Mouse (Mus musculus): ENCODE data around the gene 4930453N24Rik. TPM values are rescaled to one million over a fixed set of nuclear protein-coding genes. Genes with fewer than 3 reads are reported as not detected.

Gene 4930453N24Rik
- polyA plus RNA-seq, 1 experiment = 13.8 TPM

- H3K27ac ChIP-seq (ENCODE audit: insufficient read depth, low read length) = no peak overlapping the region
- TF ChIP-seq POLR2A (IDR thresholded peaks at IDR 0.05; ENCODE audit: extremely low read depth, insufficient read depth, low read length) (no peak), CTCF (IDR thresholded peaks at IDR 0.05; ENCODE audit: extremely low read depth, insufficient read depth, low read length) (no peak)
- no peak overlapping the region for H3K4me3 ChIP-seq (ENCODE audit: insufficient read depth, low read length)
- H3K4me1 ChIP-seq (ENCODE audit: control insufficient read depth, insufficient read depth, low read length) = no peaks in the 10 kb centered on the region; the same call in 1 of the 2 replicates
Observed at GRCm38 (mm10) chr16:64766696-64767300, 4.2 kb downstream of the 4930453N24Rik start.

GRCm38 (mm10) chr16:64759245-64759626, 11.7 kb downstream of the 4930453N24Rik start:
- TF ChIP-seq POLR2A (IDR thresholded peaks at IDR 0.05; ENCODE audit: extremely low read depth, insufficient read depth, low read length) (no peak), CTCF (IDR thresholded peaks at IDR 0.05; ENCODE audit: extremely low read depth, insufficient read depth, low read length) (no peak)
- Histone ChIP-seq H3K27ac (ENCODE audit: insufficient read depth, low read length) (no peak overlapping the region), H3K4me1 (ENCODE audit: control insufficient read depth, insufficient read depth, low read length) (no peaks in the 10 kb centered on the region), H3K4me3 (ENCODE audit: insufficient read depth, low read length) (no peak overlapping the region)

- TF ChIP-seq POLR2A (IDR thresholded peaks at IDR 0.05; ENCODE audit: extremely low read depth, insufficient read depth, low read length) = no peak
- no peak for TF ChIP-seq CTCF (IDR thresholded peaks at IDR 0.05; ENCODE audit: extremely low read depth, insufficient read depth, low read length)
- Histone ChIP-seq H3K4me1 (ENCODE audit: control insufficient read depth, insufficient read depth, low read length) (no peaks in the 10 kb centered on the region), H3K27ac (ENCODE audit: insufficient read depth, low read length) (no peak overlapping the region), H3K4me3 (ENCODE audit: insufficient read depth, low read length) (no peak overlapping the region)
Observed at GRCm38 (mm10) chr16:64758561-64759244, 12.3 kb downstream of the 4930453N24Rik start.

GRCm38 (mm10) chr16:64757666-64758400, 13.1 kb downstream of the 4930453N24Rik start:
- Histone ChIP-seq H3K4me1 (ENCODE audit: control insufficient read depth, insufficient read depth, low read length) (no peaks in the 10 kb centered on the region), H3K27ac (ENCODE audit: insufficient read depth, low read length) (no peak overlapping the region), H3K4me3 (ENCODE audit: insufficient read depth, low read length) (no peak overlapping the region)
- no peak for TF ChIP-seq POLR2A (IDR thresholded peaks at IDR 0.05; ENCODE audit: extremely low read depth, insufficient read depth, low read length)
- TF ChIP-seq CTCF (IDR thresholded peaks at IDR 0.05; ENCODE audit: extremely low read depth, insufficient read depth, low read length) = no peak

GRCm38 (mm10) chr16:64756321-64756720, 14.6 kb downstream of the 4930453N24Rik start:
- H3K27ac ChIP-seq (ENCODE audit: insufficient read depth, low read length) = no peak overlapping the region
- H3K4me1 ChIP-seq (ENCODE audit: control insufficient read depth, insufficient read depth, low read length) = no peaks in the 10 kb centered on the region
- no peak overlapping the region for H3K4me3 ChIP-seq (ENCODE audit: insufficient read depth, low read length)
- TF ChIP-seq CTCF (IDR thresholded peaks at IDR 0.05; ENCODE audit: extremely low read depth, insufficient read depth, low read length) (no peak), POLR2A (IDR thresholded peaks at IDR 0.05; ENCODE audit: extremely low read depth, insufficient read depth, low read length) (no peak)

GRCm38 (mm10) chr16:64754743-64755139, 16.2 kb downstream of the 4930453N24Rik start:
- H3K4me1 ChIP-seq (ENCODE audit: control insufficient read depth, insufficient read depth, low read length) = no peaks in the 10 kb centered on the region
- TF ChIP-seq CTCF (IDR thresholded peaks at IDR 0.05; ENCODE audit: extremely low read depth, insufficient read depth, low read length) = peak; percentile 47
- TF ChIP-seq POLR2A (IDR thresholded peaks at IDR 0.05; ENCODE audit: extremely low read depth, insufficient read depth, low read length) = no peak
- H3K4me3 ChIP-seq (ENCODE audit: insufficient read depth, low read length) = no peak overlapping the region
- no peak overlapping the region for H3K27ac ChIP-seq (ENCODE audit: insufficient read depth, low read length)

GRCm38 (mm10) chr16:64753990-64754742, 16.8 kb downstream of the 4930453N24Rik start:
- no peak overlapping the region for H3K4me3 ChIP-seq (ENCODE audit: insufficient read depth, low read length)
- no peaks in the 10 kb centered on the region for H3K4me1 ChIP-seq (ENCODE audit: control insufficient read depth, insufficient read depth, low read length)
- TF ChIP-seq CTCF (IDR thresholded peaks at IDR 0.05; ENCODE audit: extremely low read depth, insufficient read depth, low read length) (no peak), POLR2A (IDR thresholded peaks at IDR 0.05; ENCODE audit: extremely low read depth, insufficient read depth, low read length) (no peak)
- H3K27ac ChIP-seq (ENCODE audit: insufficient read depth, low read length) = no peak overlapping the region

GRCm38 (mm10) chr16:64748237-64748636, 22.7 kb downstream of the 4930453N24Rik start:
- no peak for TF ChIP-seq POLR2A (IDR thresholded peaks at IDR 0.05; ENCODE audit: extremely low read depth, insufficient read depth, low read length)
- peak; percentile 96 for TF ChIP-seq CTCF (IDR thresholded peaks at IDR 0.05; ENCODE audit: extremely low read depth, insufficient read depth, low read length)

GRCm38 (mm10) chr16:64745089-64745488, 25.9 kb downstream of the 4930453N24Rik start:
- TF ChIP-seq POLR2A (IDR thresholded peaks at IDR 0.05; ENCODE audit: extremely low read depth, insufficient read depth, low read length) (no peak), CTCF (IDR thresholded peaks at IDR 0.05; ENCODE audit: extremely low read depth, insufficient read depth, low read length) (no peak)

More at GRCm38 (mm10) chr16:64748237-64748636, 22.7 kb downstream of the 4930453N24Rik start:
- H3K27ac ChIP-seq (ENCODE audit: insufficient read depth, low read length) = no peak overlapping the region
- H3K4me1 ChIP-seq (ENCODE audit: control insufficient read depth, insufficient read depth, low read length) = no peaks in the 10 kb centered on the region
- H3K4me3 ChIP-seq (ENCODE audit: insufficient read depth, low read length) = no peak overlapping the region

More at GRCm38 (mm10) chr16:64745089-64745488, 25.9 kb downstream of the 4930453N24Rik start:
- no peaks in the 10 kb centered on the region for H3K4me1 ChIP-seq (ENCODE audit: control insufficient read depth, insufficient read depth, low read length)
- no peak overlapping the region for H3K4me3 ChIP-seq (ENCODE audit: insufficient read depth, low read length)
- H3K27ac ChIP-seq (ENCODE audit: insufficient read depth, low read length) = no peak overlapping the region
